Mouse (Mus musculus) cerebellum, adult 9-10 months (tissue): ENCODE data around the gene Tshz2.

Experiments used
- DNase-seq: peaks from one replicate; pipeline ENCODE4 v3.0.0; 2022

Tshz2 gene

GRCm38 (mm10) chr2:169958736-169959573 lies 326.1 kb downstream of the Tshz2 start:
- no peak for DNase-seq

GRCm38 (mm10) chr2:169961463-169962230 lies 328.8 kb downstream of the Tshz2 start:
- no peak for DNase-seq

GRCm38 (mm10) chr2:169962231-169962600 lies 329.4 kb downstream of the Tshz2 start:
- no peak for DNase-seq

GRCm38 (mm10) chr2:169962776-169963175 lies 330.0 kb downstream of the Tshz2 start:
- DNase-seq, result no peak

GRCm38 (mm10) chr2:169970481-169970880 lies 337.7 kb downstream of the Tshz2 start:
- no peak for DNase-seq

- DNase-seq, result no peak
Observed at GRCm38 (mm10) chr2:169982925-169983324, 350.1 kb downstream of the Tshz2 start.

GRCm38 (mm10) chr2:169987186-169987585 lies 354.4 kb downstream of the Tshz2 start:
- DNase-seq, result no peak

- DNase-seq, result no peak
Observed at GRCm38 (mm10) chr2:169989186-169989585, 356.4 kb downstream of the Tshz2 start.

- DNase-seq, result no peak
Observed at GRCm38 (mm10) chr2:169990991-169991390, 358.2 kb downstream of the Tshz2 start.

- no peak for DNase-seq
Observed at GRCm38 (mm10) chr2:169995987-169996386, 363.2 kb downstream of the Tshz2 start.

GRCm38 (mm10) chr2:169996501-169997237 lies 363.9 kb downstream of the Tshz2 start:
- DNase-seq, result no peak

GRCm38 (mm10) chr2:169997276-169998049 lies 364.6 kb downstream of the Tshz2 start:
- DNase-seq, result no peak

- DNase-seq, result no peak
Observed at GRCm38 (mm10) chr2:169998878-169999337, 366.1 kb downstream of the Tshz2 start.

- DNase-seq, result peak; percentile 26
Observed at GRCm38 (mm10) chr2:170002594-170003504, 370.0 kb downstream of the Tshz2 start.

GRCm38 (mm10) chr2:170003666-170004065 lies 370.9 kb downstream of the Tshz2 start:
- no peak for DNase-seq

GRCm38 (mm10) chr2:170006829-170007228 lies 374.0 kb downstream of the Tshz2 start:
- DNase-seq, result no peak

GRCm38 (mm10) chr2:170007426-170007958 lies 374.7 kb downstream of the Tshz2 start:
- DNase-seq, result no peak

- no peak for DNase-seq
Observed at GRCm38 (mm10) chr2:170009729-170010128, 376.9 kb downstream of the Tshz2 start.

GRCm38 (mm10) chr2:170011858-170012257 lies 379.0 kb downstream of the Tshz2 start:
- no peak for DNase-seq

- DNase-seq, result no peak
Observed at GRCm38 (mm10) chr2:170017302-170017701, 384.5 kb downstream of the Tshz2 start.

- DNase-seq, result no peak
Observed at GRCm38 (mm10) chr2:170017926-170018325, 385.1 kb downstream of the Tshz2 start.
